Mouse (Mus musculus): ENCODE measurements around the gene Fmod. TPM values are rescaled to one million over a fixed set of nuclear protein-coding genes. Genes with fewer than 3 reads are reported as not detected.

Gene Fmod
- polyA plus RNA-seq, 1 experiment = 12.4 TPM

GRCm38 (mm10) chr1:134060849-134061569 lies 24.0 kb downstream of the Fmod start:
- peak; percentile 88 to 94 for DNase-seq (ENCODE audit: low read depth in 1 of 2, low spot score in 2 of 2)

GRCm38 (mm10) chr1:134061915-134062314 lies 24.9 kb downstream of the Fmod start:
- WGBS = 70% methylated on average over 3 of the region's 3 CpGs
- TF ChIP-seq POLR2A (IDR thresholded peaks at IDR 0.05; ENCODE audit: low read depth, low read length) = no peak
- no peak for TF ChIP-seq CTCF (IDR thresholded peaks at IDR 0.05; ENCODE audit: extremely low read depth, insufficient read depth, insufficient read length, insufficient replicate concordance)
- no peak for DNase-seq (ENCODE audit: low read depth in 1 of 2, low spot score in 2 of 2)
- Histone ChIP-seq H3K4me1 (ENCODE audit: control insufficient read depth, insufficient read depth, insufficient read length) (peaks cover 45% of the 10 kb centered on the region), H3K27me3 (ENCODE audit: control insufficient read depth, insufficient read depth, low read length) (no peaks in the 10 kb centered on the region), H3K4me3 (ENCODE audit: extremely low read depth, insufficient read depth, insufficient read length) (no peak overlapping the region), H3K27ac (ENCODE audit: insufficient read depth, low read length) (peak overlapping the region; percentile 99), H3K36me3 (ENCODE audit: control insufficient read depth, insufficient read depth, low read length) (no peaks in the 10 kb centered on the region)

More at GRCm38 (mm10) chr1:134060849-134061569, 24.0 kb downstream of the Fmod start:
- TF ChIP-seq POLR2A (IDR thresholded peaks at IDR 0.05; ENCODE audit: low read depth, low read length) = peak; percentile 76
- TF ChIP-seq CTCF (IDR thresholded peaks at IDR 0.05; ENCODE audit: extremely low read depth, insufficient read depth, insufficient read length, insufficient replicate concordance) = peak; percentile 22; the same call in 1 of the 2 replicates
- Histone ChIP-seq H3K27ac (ENCODE audit: insufficient read depth, low read length) (peak overlapping the region; percentile 99), H3K4me3 (ENCODE audit: extremely low read depth, insufficient read depth, insufficient read length) (peak overlapping the region; percentile 49; the same call in 1 of the 2 replicates), H3K4me1 (ENCODE audit: control insufficient read depth, insufficient read depth, insufficient read length) (peaks cover 36% of the 10 kb centered on the region), H3K27me3 (ENCODE audit: control insufficient read depth, insufficient read depth, low read length) (no peaks in the 10 kb centered on the region), H3K36me3 (ENCODE audit: control insufficient read depth, insufficient read depth, low read length) (no peaks in the 10 kb centered on the region)
- WGBS = 2% methylated on average over 31 of the region's 31 CpGs

- TF ChIP-seq CTCF (IDR thresholded peaks at IDR 0.05; ENCODE audit: extremely low read depth, insufficient read depth, insufficient read length, insufficient replicate concordance) = no peak
- 0 out of 2 replicates have a peak, but pooled peaks have one; percentile 6 for TF ChIP-seq POLR2A (IDR thresholded peaks at IDR 0.05; ENCODE audit: low read depth, low read length)
- DNase-seq (ENCODE audit: low read depth in 1 of 2, low spot score in 2 of 2) = no peak
- WGBS = 30% methylated on average over 11 of the region's 11 CpGs
- H3K27ac ChIP-seq (ENCODE audit: insufficient read depth, low read length) = peak overlapping the region; percentile 99
- no peaks in the 10 kb centered on the region for H3K36me3 ChIP-seq (ENCODE audit: control insufficient read depth, insufficient read depth, low read length)
- H3K4me1 ChIP-seq (ENCODE audit: control insufficient read depth, insufficient read depth, insufficient read length) = peaks cover 52% of the 10 kb centered on the region
- no peaks in the 10 kb centered on the region for H3K27me3 ChIP-seq (ENCODE audit: control insufficient read depth, insufficient read depth, low read length)
- H3K4me3 ChIP-seq (ENCODE audit: extremely low read depth, insufficient read depth, insufficient read length) = peak overlapping the region; percentile 48; the same call in 1 of the 2 replicates
Measured at GRCm38 (mm10) chr1:134062411-134063085, 25.5 kb downstream of the Fmod start.

- WGBS = 4% methylated on average over 33 of the region's 33 CpGs
- peak overlapping the region; percentile 99 for H3K27ac ChIP-seq (ENCODE audit: insufficient read depth, low read length)
- no peak for TF ChIP-seq CTCF (IDR thresholded peaks at IDR 0.05; ENCODE audit: extremely low read depth, insufficient read depth, insufficient read length, insufficient replicate concordance)
- TF ChIP-seq POLR2A (IDR thresholded peaks at IDR 0.05; ENCODE audit: low read depth, low read length) = peak; percentile 59
- H3K4me3 ChIP-seq (ENCODE audit: extremely low read depth, insufficient read depth, insufficient read length) = peak overlapping the region; percentile 48
- H3K4me1 ChIP-seq (ENCODE audit: control insufficient read depth, insufficient read depth, insufficient read length) = peaks cover 58% of the 10 kb centered on the region
- no peaks in the 10 kb centered on the region for H3K27me3 ChIP-seq (ENCODE audit: control insufficient read depth, insufficient read depth, low read length)
- DNase-seq (ENCODE audit: low read depth in 1 of 2, low spot score in 2 of 2) = peak; percentile 78 to 89
- H3K36me3 ChIP-seq (ENCODE audit: control insufficient read depth, insufficient read depth, low read length) = no peaks in the 10 kb centered on the region
Measured at GRCm38 (mm10) chr1:134063086-134063772, 26.2 kb downstream of the Fmod start.

GRCm38 (mm10) chr1:134063773-134064125 lies 26.7 kb downstream of the Fmod start:
- Histone ChIP-seq H3K4me3 (ENCODE audit: extremely low read depth, insufficient read depth, insufficient read length) (peak overlapping the region; percentile 48), H3K27ac (ENCODE audit: insufficient read depth, low read length) (peak overlapping the region; percentile 99), H3K4me1 (ENCODE audit: control insufficient read depth, insufficient read depth, insufficient read length) (peaks cover 59% of the 10 kb centered on the region), H3K27me3 (ENCODE audit: control insufficient read depth, insufficient read depth, low read length) (no peaks in the 10 kb centered on the region), H3K36me3 (ENCODE audit: control insufficient read depth, insufficient read depth, low read length) (no peaks in the 10 kb centered on the region)
- TF ChIP-seq CTCF (IDR thresholded peaks at IDR 0.05; ENCODE audit: extremely low read depth, insufficient read depth, insufficient read length, insufficient replicate concordance) = no peak
- TF ChIP-seq POLR2A (IDR thresholded peaks at IDR 0.05; ENCODE audit: low read depth, low read length) = peak; percentile 88
- WGBS = 4% methylated on average over 9 of the region's 9 CpGs
- peak in 1 of 2 experiments; percentile 79 for DNase-seq (ENCODE audit: low read depth in 1 of 2, low spot score in 2 of 2)

- Histone ChIP-seq H3K4me3 (ENCODE audit: extremely low read depth, insufficient read depth, insufficient read length) (no peak overlapping the region), H3K27me3 (ENCODE audit: control insufficient read depth, insufficient read depth, low read length) (no peaks in the 10 kb centered on the region), H3K4me1 (ENCODE audit: control insufficient read depth, insufficient read depth, insufficient read length) (peaks cover 59% of the 10 kb centered on the region), H3K27ac (ENCODE audit: insufficient read depth, low read length) (peak overlapping the region; percentile 99), H3K36me3 (ENCODE audit: control insufficient read depth, insufficient read depth, low read length) (no peaks in the 10 kb centered on the region)
- no peak for DNase-seq (ENCODE audit: low read depth in 1 of 2, low spot score in 2 of 2)
- 73% methylated on average over 2 of the region's 2 CpGs for WGBS
- no peak for TF ChIP-seq POLR2A (IDR thresholded peaks at IDR 0.05; ENCODE audit: low read depth, low read length)
- no peak for TF ChIP-seq CTCF (IDR thresholded peaks at IDR 0.05; ENCODE audit: extremely low read depth, insufficient read depth, insufficient read length, insufficient replicate concordance)
Measured at GRCm38 (mm10) chr1:134064296-134064831, 27.3 kb downstream of the Fmod start.

Data from spleen, adult 2 months (tissue).